Mouse (Mus musculus) embryonic facial prominence, embryonic 15.5 days (tissue): ENCODE measurements around the gene Gpr137. TPM values are rescaled to one million over a fixed set of nuclear protein-coding genes. Genes with fewer than 3 reads are reported as not detected.

ENCODE experiments used
- ATAC-seq: fragments of 200-750 bp; cut with Nextera tagmentation; 2 replicates; pipeline ENCODE4 v1.8.0; 2017; ENCODE audit warnings: low read depth, moderate TSS enrichment; ENCODE audit not compliant: insufficient number of reproducible peaks, low FRiP score, low TSS enrichment
- H3K27ac ChIP-seq: fragments of 300-500 bp; sonication (generic); replicated peaks from 2 replicates; pipeline ENCODE4 v1.5.1; 2015; ENCODE audit warnings: mild to moderate bottlenecking, inconsistent platforms
- H3K27me3 ChIP-seq: fragments of 300-500 bp; sonication (generic); 2 replicates; pipeline ENCODE4 v1.6.1; 2015; ENCODE audit warnings: inconsistent platforms
- H3K36me3 ChIP-seq: fragments of 300-500 bp; sonication (generic); 2 replicates; pipeline ENCODE4 v1.6.1; 2015; ENCODE audit warnings: mild to moderate bottlenecking, inconsistent platforms
- H3K4me1 ChIP-seq: fragments of 300-500 bp; sonication (generic); 2 replicates; pipeline ENCODE4 v1.6.1; 2015; ENCODE audit warnings: inconsistent platforms
- H3K4me2 ChIP-seq: fragments of 300-500 bp; sonication (generic); replicated peaks from 2 replicates; pipeline ENCODE4 v1.6.1; 2015; ENCODE audit warnings: mild to moderate bottlenecking, inconsistent platforms
- H3K4me3 ChIP-seq: fragments of 300-500 bp; sonication (generic); replicated peaks from 2 replicates; pipeline ENCODE4 v1.5.1; 2015; ENCODE audit warnings: mild to moderate bottlenecking, inconsistent platforms
- H3K9ac ChIP-seq: fragments of 300-500 bp; sonication (generic); 2 replicates; pipeline ENCODE4 v1.6.1; 2015; ENCODE audit warnings: inconsistent platforms
- H3K9me3 ChIP-seq: fragments of 300-500 bp; sonication (generic); replicated peaks from 2 replicates; pipeline ENCODE4 v1.6.1; 2016; ENCODE audit warnings: inconsistent platforms
- WGBS: fragments of 180-500 bp; shearing (Covaris S2); methylation state at CpG from one replicate; pipeline ENCODE4 v1.1.7; 2015; 5-methylcytosine and 5-hydroxymethylcytosine counted together
- polyA plus RNA-seq: library from polyadenylated mRNA; unstranded; fragments of >200 nt; fragmentation: Nextera tagmentation; extraction: Ambion mirVana; gene quantifications from 2 replicates; pipeline ENCODE4 v1.2.1, GENCODE M21; 2015

Gene Gpr137
- polyA plus RNA-seq, 1 experiment from 2014 or later = 41.8 TPM

DNA sequence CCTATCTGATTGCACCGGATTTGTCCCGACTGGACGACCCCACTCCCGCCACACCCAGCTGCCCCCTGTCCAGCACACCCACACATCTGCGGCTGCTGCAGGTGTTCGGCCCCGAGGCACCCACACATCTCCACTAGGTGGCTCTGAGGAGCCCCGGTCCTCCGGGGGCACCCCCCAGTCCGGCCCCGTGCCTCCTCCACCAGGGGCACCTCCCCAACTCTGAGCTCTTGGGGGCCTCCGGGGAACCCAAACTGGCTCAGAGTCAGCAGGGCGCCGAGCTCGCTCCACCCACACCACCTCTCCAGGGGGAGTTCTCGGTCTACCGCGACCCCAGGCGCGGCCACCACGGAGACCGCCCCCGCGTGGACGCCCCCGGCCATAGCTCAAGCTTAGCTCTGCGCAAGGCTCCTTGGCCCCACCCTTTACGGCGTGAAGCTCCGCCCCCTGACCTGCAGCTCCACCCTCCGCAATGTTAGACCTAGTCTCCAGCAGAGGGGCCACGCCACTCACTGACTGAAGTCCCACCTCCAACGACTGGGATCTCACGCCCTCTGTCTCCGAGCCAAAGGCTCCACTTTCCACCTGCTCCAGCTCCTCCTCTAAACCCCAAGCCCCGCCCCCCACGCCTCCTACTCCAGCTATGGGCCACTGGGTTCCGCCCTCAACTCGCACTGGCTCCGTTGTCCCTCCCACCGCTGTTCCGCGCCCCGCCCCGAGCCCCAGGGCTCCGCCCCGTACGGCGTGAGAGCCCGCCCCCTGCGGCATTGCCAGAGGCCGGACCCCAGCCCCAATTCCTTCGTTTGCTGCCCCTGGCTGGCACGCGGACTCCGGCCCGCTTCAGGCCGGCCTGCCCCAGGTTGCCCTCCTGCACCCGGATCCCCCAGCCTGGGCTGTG is 37.5 kb upstream of the Gpr137 start:
- H3K9ac ChIP-seq = peak overlapping the region; percentile 76
- no peaks in the 10 kb centered on the region for H3K9me3 ChIP-seq
- peak; percentile 93 for ATAC-seq
- peaks cover 52% of the 10 kb centered on the region for H3K4me1 ChIP-seq
- H3K27ac ChIP-seq = peak overlapping the region; percentile 96
- H3K4me2 ChIP-seq = peak overlapping the region; percentile 87
- H3K36me3 ChIP-seq = peaks cover 30% of the 10 kb centered on the region
- no peaks in the 10 kb centered on the region for H3K27me3 ChIP-seq
- peak overlapping the region; percentile 71 for H3K4me3 ChIP-seq
- under 1% methylated on average over 59 of the region's 59 CpGs for WGBS

DNA sequence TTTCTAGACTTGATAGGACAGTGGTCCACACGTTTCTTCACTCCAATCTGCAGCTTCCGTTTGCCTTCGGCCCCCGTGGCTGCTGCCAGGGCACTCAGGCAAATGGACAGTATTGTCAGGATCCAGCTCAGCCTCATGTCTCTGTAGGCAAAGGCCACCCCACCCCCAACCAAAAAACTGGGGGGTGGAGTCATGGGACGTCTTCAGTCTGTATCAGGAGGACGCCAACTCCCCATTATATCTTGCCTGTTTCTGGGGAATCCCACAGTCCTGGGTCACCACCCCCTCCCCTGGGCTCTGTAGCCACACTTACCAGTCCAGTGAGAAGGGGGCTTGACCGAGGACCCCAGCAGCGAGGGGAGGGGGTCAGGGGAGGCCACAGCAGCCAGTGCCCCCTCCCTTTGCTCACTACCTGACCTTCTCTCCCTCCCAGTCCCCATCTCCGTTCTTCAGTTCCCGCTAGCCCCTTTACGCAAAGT is 36.8 kb upstream of the Gpr137 start:
- Histone ChIP-seq H3K4me3 (peak overlapping the region; percentile 71), H3K27ac (peak overlapping the region; percentile 81)

DNA sequence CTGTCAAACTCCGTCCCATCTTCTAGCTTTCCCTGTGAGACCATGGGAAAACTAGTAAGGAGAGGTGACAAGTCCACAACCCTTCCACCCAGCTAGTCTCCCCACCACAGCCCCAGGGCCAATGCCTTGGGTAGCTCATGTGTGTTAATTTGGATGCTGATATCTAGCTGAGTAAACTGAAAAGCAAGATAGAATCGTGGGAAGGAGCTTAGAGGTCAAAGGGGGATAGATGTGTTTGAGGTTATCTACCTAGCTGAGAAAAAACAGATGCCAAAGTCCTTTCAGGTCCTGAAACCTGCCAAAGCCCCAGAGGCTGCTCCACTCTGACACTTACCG is 36.3 kb upstream of the Gpr137 start:
- Histone ChIP-seq H3K9ac (no peak overlapping the region), H3K27me3 (no peaks in the 10 kb centered on the region), H3K4me2 (peak overlapping the region; percentile 87), H3K9me3 (no peaks in the 10 kb centered on the region), H3K27ac (peak overlapping the region; percentile 81), H3K4me3 (peak overlapping the region; percentile 71), H3K36me3 (peaks cover 21% of the 10 kb centered on the region), H3K4me1 (peaks cover 57% of the 10 kb centered on the region)
- ATAC-seq = no peak
- 34% methylated on average over 3 of the region's 3 CpGs for WGBS

More for the DNA sequence above, 36.8 kb upstream of the Gpr137 start:
- H3K9me3 ChIP-seq = no peaks in the 10 kb centered on the region
- peak overlapping the region; percentile 87 for H3K4me2 ChIP-seq
- H3K9ac ChIP-seq = peak overlapping the region; percentile 76
- WGBS = 10% methylated on average over 11 of the region's 11 CpGs
- H3K4me1 ChIP-seq = peaks cover 53% of the 10 kb centered on the region
- no peak for ATAC-seq
- peaks cover 25% of the 10 kb centered on the region for H3K36me3 ChIP-seq
- no peaks in the 10 kb centered on the region for H3K27me3 ChIP-seq

DNA sequence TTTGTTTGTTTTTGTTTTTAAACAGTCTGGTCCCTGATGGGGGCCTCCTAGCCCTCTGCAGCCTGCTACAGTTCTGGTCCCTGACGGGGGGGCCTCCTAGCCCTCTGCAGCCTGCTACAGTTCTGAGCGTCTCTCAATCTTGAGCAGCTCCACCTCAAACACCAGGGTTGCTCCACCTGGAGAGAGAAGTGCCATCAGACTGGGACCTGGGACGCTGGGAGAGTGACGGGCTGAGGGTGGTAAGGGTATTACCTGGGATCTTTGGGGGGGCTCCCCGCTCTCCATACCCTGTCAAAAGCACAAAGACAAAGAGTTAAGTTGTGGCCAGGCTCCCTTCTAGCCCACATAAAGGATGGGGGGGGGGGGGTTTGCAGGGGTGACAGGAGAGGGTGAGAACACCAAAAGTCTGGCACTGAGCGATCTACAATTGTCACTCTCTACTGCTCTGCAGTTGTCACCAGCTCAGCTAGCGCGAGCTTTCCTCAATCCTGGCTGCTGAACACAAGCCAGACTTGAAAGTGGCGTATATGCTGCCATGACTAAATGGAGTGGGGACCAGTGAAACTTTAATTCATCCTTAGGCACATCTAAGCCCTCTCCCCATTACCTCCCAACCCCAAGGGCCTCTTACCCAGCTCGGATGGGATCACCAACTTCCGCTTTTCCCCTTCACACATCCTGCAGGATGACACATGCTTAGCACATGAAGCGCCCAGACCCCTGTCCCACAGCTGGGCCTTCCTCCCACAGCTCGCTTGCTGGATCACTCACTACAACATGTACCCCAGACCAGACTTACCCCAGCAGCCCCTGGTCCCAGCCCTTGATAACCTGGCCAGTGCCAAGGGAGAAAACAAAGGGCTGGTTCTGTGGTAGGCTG is 35.7 kb upstream of the Gpr137 start:
- H3K9me3 ChIP-seq = no peaks in the 10 kb centered on the region
- H3K36me3 ChIP-seq = peaks cover 18% of the 10 kb centered on the region
- peak overlapping the region; percentile 87; the same call in 1 of the 2 replicates for H3K4me2 ChIP-seq
- H3K27me3 ChIP-seq = no peaks in the 10 kb centered on the region
- peaks cover 57% of the 10 kb centered on the region for H3K4me1 ChIP-seq
- 67% methylated on average over 13 of the region's 13 CpGs for WGBS
- peak overlapping the region; percentile 41 for H3K27ac ChIP-seq
- ATAC-seq = no peak
- H3K9ac ChIP-seq = no peak overlapping the region
- H3K4me3 ChIP-seq = peak overlapping the region; percentile 71; the same call in 1 of the 2 replicates

DNA sequence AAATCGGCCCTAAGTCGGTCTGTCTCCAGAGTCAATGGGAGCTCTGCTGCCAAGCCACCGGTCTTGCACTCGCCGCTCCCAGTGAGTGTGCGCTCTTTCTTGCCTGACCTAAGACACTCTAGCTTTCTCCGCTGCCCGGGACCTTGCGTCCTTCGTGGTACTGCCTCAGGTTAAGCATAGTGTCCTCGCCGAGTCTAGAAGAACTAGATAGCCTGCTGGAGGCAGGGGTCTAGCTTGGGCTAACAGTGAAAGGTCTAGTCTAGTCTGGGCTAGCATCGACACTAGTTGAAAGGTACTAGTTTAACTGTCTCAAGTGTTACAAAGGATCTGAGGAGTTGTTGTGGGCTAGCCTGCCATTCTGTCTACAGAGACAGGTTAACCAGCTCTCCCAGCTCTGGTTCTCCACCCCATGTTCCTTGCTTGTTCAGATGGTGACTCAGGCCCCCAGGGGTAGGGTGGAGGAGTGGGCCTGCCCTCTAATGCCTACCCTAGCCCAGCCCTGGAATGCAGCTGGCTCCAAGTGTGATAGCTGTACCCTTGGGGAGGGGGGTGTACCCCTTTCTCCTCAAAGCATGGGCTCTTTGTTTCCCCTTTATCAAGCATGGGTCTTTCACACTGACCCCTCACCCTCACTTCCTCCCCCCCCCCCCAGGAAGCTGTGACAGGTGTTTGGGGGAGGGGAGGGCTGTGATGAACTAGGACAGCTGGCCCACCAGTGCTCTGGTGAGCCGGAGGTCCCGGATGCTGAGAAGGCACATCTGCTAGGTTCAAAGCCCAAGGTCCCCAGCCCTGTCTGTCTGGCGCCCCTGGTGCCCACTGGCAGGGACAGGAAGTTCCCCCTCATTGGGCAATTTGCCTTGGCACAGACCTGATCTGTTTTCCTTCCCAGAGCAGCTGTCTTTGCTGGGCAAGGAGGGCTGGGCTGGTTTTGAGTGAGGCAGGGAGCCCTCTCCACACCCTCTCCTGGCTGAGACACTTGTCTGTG is 33.5 kb upstream of the Gpr137 start, which contains the start of gene Plcb3:
Plcb3 (minus strand) TSS at position 934 of the 985 bp plus-strand sequence.
- Histone ChIP-seq H3K4me2 (peak within 1 kb of the TSS; percentile 76), H3K27ac (peak within 1 kb of the TSS; percentile 91), H3K27me3 (no peaks in the 10 kb centered on the region), H3K4me1 (peaks cover 69% of the 10 kb centered on the region), H3K4me3 (peak within 1 kb of the TSS; percentile 65), H3K36me3 (peaks cover 8% of the 10 kb centered on the region), H3K9me3 (no peaks in the 10 kb centered on the region), H3K9ac (peak within 1 kb of the TSS; percentile 66)
- under 1% methylated on average over 16 of the region's 16 CpGs for WGBS
- no peak for ATAC-seq

DNA sequence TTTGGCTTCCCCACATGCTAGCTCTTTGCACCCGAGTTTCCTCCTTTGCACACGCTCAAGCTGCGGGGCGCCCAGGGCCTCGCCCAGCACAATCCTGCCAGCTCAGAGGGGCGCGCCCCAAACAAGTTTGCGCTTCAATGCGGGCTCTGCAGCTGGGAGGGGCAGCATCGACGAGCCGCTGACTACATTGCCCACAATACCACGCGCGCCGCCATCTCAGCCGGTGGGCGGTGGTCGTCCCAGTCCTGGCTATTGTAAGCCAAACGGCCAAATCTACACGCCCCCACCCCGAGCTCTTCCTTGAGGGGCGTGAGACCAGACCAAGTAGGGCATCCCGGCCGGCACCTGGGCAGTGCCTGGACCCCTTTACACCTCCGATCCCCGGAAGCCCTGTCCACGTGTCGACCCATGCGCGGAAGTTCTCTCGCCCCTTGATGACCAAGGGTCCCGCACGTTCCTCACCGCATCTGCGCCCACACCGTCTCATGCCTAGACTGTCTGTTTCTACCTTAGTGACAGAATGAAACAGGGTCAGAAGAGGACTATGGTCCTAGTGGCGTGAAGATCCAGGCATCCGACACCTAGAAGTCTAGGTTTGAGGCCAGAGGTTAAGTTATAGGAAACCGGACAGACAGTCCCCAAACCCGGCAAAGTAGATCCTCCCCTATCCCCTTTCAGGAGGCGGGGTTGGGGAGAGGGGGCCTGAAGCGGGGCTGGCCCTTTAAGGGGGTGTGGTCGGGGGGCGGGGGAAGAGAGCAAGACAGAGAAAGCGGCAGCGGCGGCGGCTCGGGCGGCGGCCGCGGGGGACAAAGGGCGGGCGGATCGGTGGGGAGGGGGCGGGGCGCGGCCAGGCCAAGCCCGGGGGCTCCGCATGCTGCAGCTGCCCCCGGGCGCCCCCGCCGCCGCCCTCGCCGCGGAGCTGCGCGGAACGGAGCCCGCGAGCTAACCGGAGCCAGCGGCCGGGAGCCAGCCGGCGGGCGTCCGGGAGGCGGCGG is 32.2 kb upstream of the Gpr137 start, which contains the start of gene Ppp1r14b:
Ppp1r14b (plus strand) TSS at position 758 of the 995 bp plus-strand sequence.
- under 1% methylated on average over 77 of the region's 84 CpGs for WGBS
- Histone ChIP-seq H3K9me3 (no peaks in the 10 kb centered on the region), H3K27ac (peak within 1 kb of the TSS; percentile 91), H3K4me1 (peaks cover 79% of the 10 kb centered on the region), H3K36me3 (peaks cover 8% of the 10 kb centered on the region), H3K4me3 (peak within 1 kb of the TSS; percentile 65), H3K4me2 (peak within 1 kb of the TSS; percentile 76), H3K27me3 (no peaks in the 10 kb centered on the region), H3K9ac (peak within 1 kb of the TSS; percentile 66)
- ATAC-seq = peak; percentile 73

DNA sequence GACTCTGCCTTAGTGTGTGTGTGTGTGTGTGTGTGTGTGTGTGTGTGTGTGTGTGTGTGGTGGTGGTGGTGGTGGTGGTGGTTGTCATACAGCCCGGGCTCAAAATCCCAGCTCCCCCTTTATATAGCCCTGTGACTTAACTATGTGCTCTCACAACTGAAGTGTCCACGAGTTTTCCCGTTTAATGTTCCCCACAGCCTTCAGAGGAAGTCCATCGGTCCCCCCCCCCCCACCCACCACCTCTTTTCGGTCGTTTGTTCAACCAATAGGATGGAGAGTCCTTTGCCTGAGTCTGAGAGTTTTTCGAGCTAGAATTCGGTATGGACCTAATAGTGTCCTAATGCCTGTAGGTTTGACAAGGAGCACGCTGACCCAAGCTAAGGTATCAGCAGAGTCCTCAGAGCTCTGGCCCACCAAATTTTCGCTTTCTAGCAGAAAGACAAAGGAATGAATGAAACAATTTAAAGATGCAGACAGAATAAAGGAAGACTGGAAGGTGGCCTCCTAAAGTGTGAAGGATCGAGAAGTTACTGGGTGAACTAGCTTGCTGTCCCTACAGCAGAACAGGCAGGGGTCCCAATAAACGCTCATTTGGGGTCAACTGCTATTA is 31.4 kb upstream of the Gpr137 start:
- WGBS = 35% methylated on average over 12 of the region's 12 CpGs
- ATAC-seq = no peak
- no peaks in the 10 kb centered on the region for H3K9me3 ChIP-seq
- H3K27ac ChIP-seq = peak overlapping the region; percentile 91
- H3K36me3 ChIP-seq = peaks cover 8% of the 10 kb centered on the region
- peak overlapping the region; percentile 76 for H3K4me2 ChIP-seq
- peaks cover 77% of the 10 kb centered on the region for H3K4me1 ChIP-seq
- no peaks in the 10 kb centered on the region for H3K27me3 ChIP-seq
- H3K9ac ChIP-seq = no peak overlapping the region
- H3K4me3 ChIP-seq = peak overlapping the region; percentile 65

DNA sequence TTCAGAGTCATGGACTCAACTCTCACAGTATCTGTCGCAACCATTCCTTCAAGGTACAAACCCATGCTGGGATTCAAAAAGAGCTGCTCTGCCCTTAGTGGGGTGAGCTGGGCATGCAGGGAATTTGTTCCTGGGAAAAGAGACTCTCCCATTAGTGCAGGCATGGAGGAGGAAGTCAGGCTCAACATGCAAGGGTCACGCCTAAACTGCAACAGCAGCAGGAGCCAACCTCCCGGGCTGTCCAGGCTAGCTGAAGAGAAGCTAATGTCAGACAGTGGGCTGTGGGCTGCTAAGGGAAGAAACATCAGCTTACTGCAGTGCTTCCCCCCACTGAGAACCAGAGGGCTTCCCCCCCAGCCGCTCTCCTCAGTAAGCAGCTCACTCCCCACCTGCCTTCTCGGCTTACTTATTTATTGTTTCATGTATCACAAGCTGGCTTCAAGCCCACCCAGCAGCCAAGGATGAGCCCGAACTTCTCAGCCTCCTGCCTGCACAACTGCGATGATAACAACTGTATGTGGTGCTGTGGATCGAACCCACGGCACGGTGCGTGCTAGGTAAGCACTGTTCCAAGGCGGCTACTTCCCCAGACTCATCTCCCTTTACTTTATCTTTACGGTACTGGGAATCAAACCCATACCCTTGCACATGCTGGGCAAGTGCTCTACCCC is 30.1 kb upstream of the Gpr137 start:
- Histone ChIP-seq H3K9me3 (no peaks in the 10 kb centered on the region), H3K4me2 (no peak overlapping the region), H3K36me3 (peaks cover 3% of the 10 kb centered on the region; the same call in 1 of the 2 replicates), H3K27ac (no peak overlapping the region), H3K4me3 (no peak overlapping the region), H3K4me1 (peaks cover 77% of the 10 kb centered on the region), H3K27me3 (no peaks in the 10 kb centered on the region), H3K9ac (no peak overlapping the region)
- WGBS = 74% methylated on average over 13 of the region's 13 CpGs
- no peak for ATAC-seq

DNA sequence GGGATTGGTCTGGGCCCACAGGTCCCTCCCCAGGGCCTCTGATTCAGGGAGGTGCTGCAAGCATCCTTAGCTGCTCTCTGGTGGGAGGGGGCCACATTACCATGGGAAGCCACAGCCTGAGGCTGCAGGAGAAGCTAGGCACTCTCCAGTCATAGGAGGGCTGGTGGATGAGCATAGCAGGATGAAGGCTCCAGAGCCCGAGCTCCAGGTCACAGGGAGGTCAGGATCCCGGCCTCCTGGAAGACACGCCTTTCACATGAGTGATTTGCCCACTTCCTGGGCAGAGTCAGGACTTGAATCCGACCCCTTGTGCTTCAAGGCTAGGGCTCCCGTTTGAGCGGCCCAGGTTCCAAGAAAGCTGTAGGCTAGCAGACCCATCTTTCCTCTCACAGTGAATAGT is 29.4 kb upstream of the Gpr137 start:
- WGBS = 21% methylated on average over 6 of the region's 6 CpGs
- Histone ChIP-seq H3K9ac (no peak overlapping the region), H3K27ac (no peak overlapping the region; the same call in 1 of the 2 replicates), H3K27me3 (no peaks in the 10 kb centered on the region), H3K4me3 (no peak overlapping the region), H3K36me3 (peaks cover under 1% of the 10 kb centered on the region; the same call in 1 of the 2 replicates), H3K9me3 (no peaks in the 10 kb centered on the region), H3K4me1 (peaks cover 70% of the 10 kb centered on the region), H3K4me2 (no peak overlapping the region)
- ATAC-seq = no peak
